ENCODE assay signal across 8 mouse cellular contexts in the genomic region with DNA sequence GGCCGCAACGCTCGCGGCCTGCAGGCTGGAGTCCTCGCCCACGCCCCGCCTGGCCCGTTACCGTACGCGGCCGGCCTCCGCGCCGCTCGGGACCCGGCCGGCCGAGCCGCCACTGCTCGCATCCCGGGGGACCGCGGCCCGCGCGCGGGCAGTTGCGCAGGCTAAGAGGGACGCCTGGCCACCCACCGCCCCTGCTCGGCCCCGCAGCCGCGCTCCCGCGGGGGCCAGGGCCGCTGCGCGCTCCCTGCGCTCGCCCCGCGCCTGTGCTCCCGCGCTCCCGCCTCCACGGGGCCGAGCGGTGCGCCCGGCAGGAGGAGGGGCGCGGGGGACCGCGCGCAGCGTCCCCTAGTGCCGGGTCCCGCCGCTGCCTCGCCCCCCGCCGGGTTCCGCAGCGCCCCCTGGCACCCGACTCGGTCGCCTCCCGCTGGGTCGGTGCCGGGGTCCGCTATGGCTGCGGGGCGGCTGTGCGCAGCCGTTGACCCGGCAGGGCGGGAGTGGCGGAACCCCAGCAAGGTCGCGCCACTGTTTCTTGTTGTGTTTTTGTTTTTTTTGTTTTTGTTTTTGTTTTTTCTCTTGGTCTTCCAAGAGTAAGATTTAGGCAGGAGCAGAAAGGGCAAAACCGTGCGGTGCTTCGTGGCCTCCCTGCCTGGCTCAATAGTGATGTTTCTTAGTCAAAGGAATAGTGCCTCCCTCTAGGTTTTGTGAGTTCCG. TPM values are rescaled to one million over a fixed set of nuclear protein-coding genes. Genes with fewer than 3 reads are reported as not detected.
DNase-seq lines count a peak whose midpoint lies in the region; ATAC-seq and TF ChIP-seq lines count a peak whose summit lies in the region.

A gene (minus strand): TSS at position 335 of the 711 bp plus-strand sequence.

- intact Hi-C loops in gastrocnemius, adult 2 months (cut with DNase I) = loop anchor here (5.0 kb wide), 1 partner anchor 229 kb away; no protein-coding TSS in a partner anchor

- no peaks in the 10 kb centered on the region for H3K9me3 ChIP-seq in hindbrain, embryonic 15.5 days

- peaks cover 11% of the 10 kb centered on the region; the same call in 1 of the 2 replicates for H3K36me3 ChIP-seq in hindbrain, embryonic 15.5 days

- H3K27ac ChIP-seq in gastrocnemius, adult 2 months = peak within 1 kb of the TSS; percentile 93
- peak within 1 kb of the TSS; percentile 83 for H3K27ac ChIP-seq in hindbrain, embryonic 15.5 days (replicated peaks)

- H3K9ac ChIP-seq in hindbrain, embryonic 15.5 days = peak within 1 kb of the TSS; percentile 71

- DNase-seq in Muller cell, postnatal 12 days (ENCODE audit: inconsistent ontology term) = peak; percentile 80
- peak; percentile 83 to 84 for DNase-seq in cerebellum, postnatal 10 days
- DNase-seq in gastrocnemius, adult 2 months = peak; percentile 93
- DNase-seq in left cerebral cortex, adult 18-20 months (ENCODE audit: low spot score in 2 of 2) = peak; percentile 76
- DNase-seq in lung, postnatal 4 days = peak; percentile 91
- DNase-seq in retina, postnatal 1 day = peak; percentile 89
- peak; percentile 97 for DNase-seq in thymus, postnatal 4 days

- H3K4me2 ChIP-seq in hindbrain, embryonic 15.5 days = peak within 1 kb of the TSS; percentile 56

- peak within 1 kb of the TSS; percentile 87 for H3K4me3 ChIP-seq in gastrocnemius, adult 2 months
- H3K4me3 ChIP-seq in hindbrain, embryonic 15.5 days = peak within 1 kb of the TSS; percentile 63

- peak; percentile 87 for TF ChIP-seq CTCF in gastrocnemius, adult 2 months (IDR thresholded peaks at IDR 0.05)

- peak; percentile 80 for ATAC-seq in hindbrain, embryonic 15.5 days (ENCODE audit: low FRiP score, low read depth)

- under 1% methylated on average over 58 of the region's 86 CpGs for WGBS in hindbrain, embryonic 15.5 days

- H3K27me3 ChIP-seq in hindbrain, embryonic 15.5 days = no peaks in the 10 kb centered on the region

- peaks cover 18% of the 10 kb centered on the region for H3K4me1 ChIP-seq in hindbrain, embryonic 15.5 days (replicated peaks)

RNA-seq across cellular contexts. Expression of the gene that starts here (rescaled TPM):
- 100 to 1,000 TPM; 111 to 161 TPM for total RNA-seq in gastrocnemius, adult 2 months (2021)
- polyA plus RNA-seq in hindbrain, embryonic 15.5 days (2015; fragmentation: Nextera tagmentation; extraction: Ambion mirVana) = 26.5 and 27.2 TPM in 2 replicates
- total RNA-seq in left cerebral cortex, adult 18-20 months (2021) = 100 to 1,000 TPM; 147 to 153 TPM

Comparison
In these comparisons a context has a peak if more than half of its experiments do, and no peak if none do; other contexts are left out.
1. Peak in every context shown above with its lines: DNase-seq, ATAC-seq, H3K4me3 ChIP-seq and H3K27ac ChIP-seq.